Mouse (Mus musculus) adrenal gland (tissue): ENCODE data around the gene Gm21954.

Source experiments
- intact Hi-C: fragments of 180-260 bp; cut with DNase I; formaldehyde crosslinking; loops from one replicate; pipeline ENCODE4 v1.15.1; 2025

Gene Gm21954

DNA sequence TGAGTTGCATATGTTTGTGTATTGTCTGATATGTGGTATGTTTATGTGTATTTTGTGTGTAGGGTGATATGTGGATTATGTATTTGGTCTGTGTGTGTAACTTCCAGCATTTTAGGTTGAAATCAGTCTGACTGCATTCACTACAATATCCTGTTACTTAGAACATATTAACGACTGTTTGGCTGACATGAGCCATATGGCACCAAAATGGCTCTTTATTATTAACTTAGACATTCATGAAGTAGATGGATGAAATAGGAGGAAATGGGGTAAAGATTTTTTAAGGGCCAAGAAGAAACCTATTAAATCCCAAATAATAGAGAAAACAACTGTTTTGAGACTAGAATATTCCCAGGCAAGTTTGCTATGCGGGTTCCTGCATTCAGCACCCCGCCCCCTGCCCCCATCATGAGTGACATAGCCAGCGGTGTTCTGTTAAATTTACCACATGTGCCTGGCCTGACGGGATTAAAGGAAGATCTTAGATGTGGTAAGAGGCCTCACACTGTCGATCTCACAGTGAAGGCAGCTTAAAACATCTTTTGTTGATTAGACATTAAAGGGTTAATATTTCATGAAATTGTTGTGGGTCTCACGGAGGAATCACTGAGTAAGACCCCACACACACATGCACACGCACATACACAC lies 51.5 kb downstream of the Gm21954 start:
- intact Hi-C loops = no loop called here

GRCm38 (mm10) chr3:55419334-55419733 lies 52.7 kb downstream of the Gm21954 start:
- intact Hi-C loops = no loop called here

- intact Hi-C loops = no loop called here
Observed at GRCm38 (mm10) chr3:55418845-55419244, 53.2 kb downstream of the Gm21954 start.

DNA sequence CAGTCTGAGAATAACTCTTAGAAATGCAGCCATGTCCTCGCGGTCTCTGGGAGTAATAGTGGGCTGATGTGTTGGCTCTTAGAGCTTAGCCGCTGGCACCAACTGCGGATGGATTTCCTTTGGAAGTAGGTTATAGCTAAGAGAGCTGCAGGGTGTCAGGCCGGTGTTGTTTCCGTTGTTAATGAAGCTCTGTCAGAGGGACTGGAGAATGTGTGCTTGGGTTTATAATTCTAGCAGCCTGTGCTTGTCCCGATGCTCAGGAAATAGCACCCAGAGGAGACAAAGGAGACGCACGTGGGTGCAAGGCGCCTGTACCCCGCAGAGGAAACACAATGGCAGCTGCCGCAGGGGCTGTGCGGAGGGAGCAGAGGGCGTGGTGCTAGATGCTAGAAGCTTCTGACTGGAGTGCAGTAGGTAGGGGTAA lies 56.5 kb downstream of the Gm21954 start:
- intact Hi-C loops = no loop called here
